Mouse (Mus musculus) limb, embryonic 14.5 days (tissue): ENCODE measurements around the gene Pola1. TPM values are rescaled to one million over a fixed set of nuclear protein-coding genes. Genes with fewer than 3 reads are reported as not detected.
A peak's percentile ranks its signal among the peaks of the same experiment; 100 is the strongest.

ENCODE experiments used
- ATAC-seq: fragments of 200-750 bp; cut with Nextera tagmentation; 2 replicates; pipeline ENCODE4 v1.8.0; 2017; ENCODE audit warnings: low read depth, moderate number of reproducible peaks, moderate TSS enrichment; ENCODE audit not compliant: low FRiP score
- DNase-seq: peaks from one replicate; pipeline ENCODE4 v3.0.0-alpha.2; 2015; ENCODE audit warnings: low spot score
- H3K27ac ChIP-seq: fragments of 300-500 bp; sonication (generic); replicated peaks from 2 replicates; pipeline ENCODE4 v1.5.1; 2014; ENCODE audit warnings: low read depth, mild to moderate bottlenecking, low read length, moderate library complexity, mixed read lengths
- H3K27me3 ChIP-seq: fragments of 300-500 bp; sonication (generic); 2 replicates; pipeline ENCODE4 v1.6.1; 2014; ENCODE audit warnings: low read length, mixed read lengths; ENCODE audit not compliant: control insufficient read depth, insufficient read depth
- H3K36me3 ChIP-seq: fragments of 300-500 bp; sonication (generic); 2 replicates; pipeline ENCODE4 v1.6.1; 2014; ENCODE audit warnings: mild to moderate bottlenecking, low read length, moderate library complexity, mixed read lengths; ENCODE audit not compliant: control insufficient read depth, insufficient read depth
- H3K4me1 ChIP-seq: fragments of 300-500 bp; sonication (generic); 2 replicates; pipeline ENCODE4 v1.6.1; 2014; ENCODE audit warnings: antibody characterized with exemption, low read length, mixed read lengths; ENCODE audit not compliant: control insufficient read depth, insufficient read depth
- H3K4me2 ChIP-seq: fragments of 300-500 bp; sonication (generic); replicated peaks from 2 replicates; pipeline ENCODE4 v1.6.1; 2014; ENCODE audit warnings: low read depth, mild to moderate bottlenecking, low read length, moderate library complexity; ENCODE audit not compliant: severe bottlenecking
- H3K4me3 ChIP-seq: fragments of 300-500 bp; sonication (generic); replicated peaks from 2 replicates; pipeline ENCODE4 v1.5.1; 2014; ENCODE audit warnings: low read length
- H3K9ac ChIP-seq: fragments of 300-500 bp; sonication (generic); 2 replicates; pipeline ENCODE4 v1.6.1; 2014; ENCODE audit warnings: mild to moderate bottlenecking, low read depth, low read length, moderate library complexity; ENCODE audit not compliant: severe bottlenecking
- H3K9me3 ChIP-seq: fragments of 300-500 bp; sonication (generic); 2 replicates; pipeline ENCODE4 v1.6.1; 2016; ENCODE audit warnings: low read length; ENCODE audit not compliant: control insufficient read depth
- POLR2A ChIP-seq: fragments of 200-500 bp; IDR thresholded peaks from 2 replicates; pipeline ENCODE4 v1.8.0; 2012; ENCODE audit warnings: inconsistent platforms, mild to moderate bottlenecking, moderate library complexity, borderline replicate concordance; ENCODE audit not compliant: insufficient read depth, insufficient read length; ENCODE audit errors: extremely low read depth
- WGBS: fragments of 180-500 bp; shearing (Covaris S2); extraction: QIAGEN DNeasy Blood & Tissue Kit; methylation state at CpG from one replicate; pipeline ENCODE4 v1.1.7; 2014; 5-methylcytosine and 5-hydroxymethylcytosine counted together
- polyA plus RNA-seq, 2 experiments: library from polyadenylated mRNA; depleted of rRNA in 1 of 2; stranded (reverse) in 1 of 2; unstranded in 1 of 2; fragments of >200 nt; fragmentation: Nextera tagmentation in 1 of 2; extraction: Ambion mirVana in 1 of 2; gene quantifications; 2 replicates each; pipeline versions ENCODE4 v1.2.1 to v1.2.3; 2012 to 2014

Gene Pola1
- polyA plus RNA-seq, 2 experiments = 9.2 to 14.2 TPM

DNA sequence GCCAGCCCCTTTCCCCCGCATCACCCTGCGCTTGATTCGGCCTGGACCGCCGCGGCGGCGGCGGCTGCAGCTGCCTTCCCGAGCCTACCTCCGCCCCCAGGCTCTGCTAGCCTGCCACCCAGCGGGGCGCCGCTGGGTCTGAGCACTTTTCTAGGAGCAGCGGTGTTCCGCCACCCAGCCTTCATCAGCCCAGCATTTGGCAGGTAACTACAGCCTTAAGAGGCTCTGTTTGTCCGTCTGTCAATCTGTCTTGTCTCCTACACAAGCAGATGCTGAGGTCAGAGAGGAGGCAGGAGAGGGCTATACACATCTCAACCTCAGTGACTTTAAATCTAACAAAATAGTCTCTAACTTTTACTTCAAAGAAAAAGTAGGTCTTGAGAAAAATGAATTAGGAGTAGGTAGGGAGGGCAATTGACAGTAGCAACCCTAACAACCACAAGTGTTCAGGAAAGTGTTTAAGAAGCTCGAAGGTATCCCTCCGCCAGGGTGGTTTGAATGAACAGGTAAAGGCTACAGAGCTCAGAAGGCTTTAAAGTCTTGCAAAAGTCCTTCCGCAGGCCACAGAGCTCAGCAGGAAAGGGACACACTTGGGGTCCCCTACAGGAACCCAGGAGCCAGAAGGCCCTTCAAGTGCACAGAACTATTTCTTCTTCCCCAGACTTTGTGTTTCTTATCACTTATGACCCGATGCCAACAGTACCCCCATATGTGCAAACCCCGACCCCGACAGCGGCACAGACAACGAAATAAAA is 337.0 kb downstream of the Pola1 start:
- DNase-seq (no peak), ATAC-seq (no peak)
- H3K9me3 ChIP-seq = no peaks in the 10 kb centered on the region
- WGBS = 27% methylated on average over 16 of the region's 25 CpGs
- no peak overlapping the region for H3K4me3 ChIP-seq
- H3K27me3 ChIP-seq = peaks cover 90% of the 10 kb centered on the region
- no peak for TF ChIP-seq POLR2A
- no peak overlapping the region for H3K9ac ChIP-seq
- no peak overlapping the region for H3K27ac ChIP-seq
- H3K36me3 ChIP-seq = no peaks in the 10 kb centered on the region
- H3K4me1 ChIP-seq = no peaks in the 10 kb centered on the region
- H3K4me2 ChIP-seq = no peak overlapping the region

DNA sequence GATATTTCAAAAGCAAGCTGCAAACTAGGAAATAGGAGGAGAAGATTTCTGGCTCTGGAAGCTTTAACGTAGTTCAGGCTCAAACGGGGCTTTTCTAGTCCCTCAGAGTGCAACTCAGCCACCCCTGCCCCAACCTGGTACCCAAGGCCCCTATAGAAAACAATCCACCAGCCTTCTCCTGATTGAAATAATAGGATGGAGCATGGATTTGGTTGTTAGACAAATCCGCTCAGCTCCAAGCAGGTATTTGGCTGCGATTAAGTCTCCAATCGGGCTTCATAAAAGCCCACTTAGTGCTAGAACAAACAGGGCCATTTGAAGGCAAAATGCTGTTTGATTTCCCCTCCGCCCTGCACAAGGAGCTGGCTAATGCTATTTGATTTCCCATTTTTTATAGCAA is 339.9 kb downstream of the Pola1 start:
- 21% methylated on average over 6 of the region's 6 CpGs for WGBS
- H3K4me2 ChIP-seq = no peak overlapping the region
- H3K36me3 ChIP-seq = no peaks in the 10 kb centered on the region
- H3K9ac ChIP-seq = no peak overlapping the region
- TF ChIP-seq POLR2A = no peak
- no peak overlapping the region for H3K4me3 ChIP-seq
- no peak overlapping the region for H3K27ac ChIP-seq
- no peaks in the 10 kb centered on the region for H3K4me1 ChIP-seq
- peaks cover 87% of the 10 kb centered on the region for H3K27me3 ChIP-seq
- ATAC-seq (no peak), DNase-seq (no peak)
- no peaks in the 10 kb centered on the region for H3K9me3 ChIP-seq

DNA sequence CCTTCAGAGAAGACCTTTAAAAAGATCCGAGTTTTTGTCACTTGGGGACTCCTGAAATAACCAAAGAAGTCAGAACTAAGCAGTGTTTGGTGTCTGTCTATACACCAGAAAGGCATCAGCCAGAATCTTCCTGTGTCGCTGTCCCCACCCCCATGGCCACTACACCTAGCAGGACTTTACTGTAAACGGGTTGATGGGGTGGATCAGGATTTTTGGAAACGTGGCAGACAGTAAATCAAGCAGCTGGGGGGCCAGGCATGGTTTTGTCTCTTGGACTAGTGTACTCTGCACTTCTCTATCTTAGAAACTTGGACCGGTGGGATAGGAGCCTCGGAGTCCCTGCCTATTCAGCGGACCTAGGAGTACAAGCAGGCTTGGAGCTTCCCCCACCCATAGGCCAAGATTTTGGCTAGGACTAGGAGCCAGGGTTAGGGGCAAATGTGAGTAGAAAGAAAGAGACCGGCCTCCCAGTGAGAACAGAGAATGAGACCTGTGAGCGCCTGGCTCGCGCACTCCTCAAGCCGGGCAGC is 342.0 kb downstream of the Pola1 start:
- WGBS = 9% methylated on average over 12 of the region's 12 CpGs
- H3K27me3 ChIP-seq = peaks cover 89% of the 10 kb centered on the region
- H3K27ac ChIP-seq = no peak overlapping the region
- no peaks in the 10 kb centered on the region for H3K9me3 ChIP-seq
- H3K36me3 ChIP-seq = no peaks in the 10 kb centered on the region
- DNase-seq (no peak), ATAC-seq (no peak)
- H3K4me2 ChIP-seq = no peak overlapping the region
- no peak overlapping the region for H3K4me3 ChIP-seq
- no peaks in the 10 kb centered on the region for H3K4me1 ChIP-seq
- H3K9ac ChIP-seq = no peak overlapping the region
- no peak for TF ChIP-seq POLR2A

DNA sequence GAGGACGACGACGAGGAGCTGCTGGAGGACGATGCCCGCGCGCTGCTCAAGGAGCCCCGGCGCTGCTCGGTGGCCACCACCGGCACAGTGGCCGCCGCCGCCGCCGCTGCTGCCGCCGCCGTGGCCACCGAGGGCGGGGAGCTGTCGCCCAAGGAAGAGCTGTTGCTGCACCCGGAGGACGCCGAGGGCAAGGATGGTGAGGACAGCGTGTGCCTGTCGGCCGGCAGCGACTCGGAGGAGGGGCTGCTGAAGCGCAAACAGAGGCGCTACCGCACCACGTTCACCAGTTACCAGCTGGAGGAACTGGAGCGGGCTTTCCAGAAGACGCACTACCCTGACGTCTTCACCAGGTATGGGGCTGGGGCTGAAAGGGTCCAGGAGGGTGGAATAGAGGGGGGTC is 342.9 kb downstream of the Pola1 start:
- Histone ChIP-seq H3K4me1 (no peaks in the 10 kb centered on the region), H3K4me2 (peak overlapping the region; percentile 45), H3K9me3 (no peaks in the 10 kb centered on the region), H3K36me3 (no peaks in the 10 kb centered on the region), H3K27ac (no peak overlapping the region), H3K9ac (no peak overlapping the region), H3K4me3 (peak overlapping the region; percentile 32), H3K27me3 (peaks cover 89% of the 10 kb centered on the region)
- no peak for DNase-seq
- no peak for ATAC-seq
- TF ChIP-seq POLR2A = no peak
- 17% methylated on average over 11 of the region's 37 CpGs for WGBS

DNA sequence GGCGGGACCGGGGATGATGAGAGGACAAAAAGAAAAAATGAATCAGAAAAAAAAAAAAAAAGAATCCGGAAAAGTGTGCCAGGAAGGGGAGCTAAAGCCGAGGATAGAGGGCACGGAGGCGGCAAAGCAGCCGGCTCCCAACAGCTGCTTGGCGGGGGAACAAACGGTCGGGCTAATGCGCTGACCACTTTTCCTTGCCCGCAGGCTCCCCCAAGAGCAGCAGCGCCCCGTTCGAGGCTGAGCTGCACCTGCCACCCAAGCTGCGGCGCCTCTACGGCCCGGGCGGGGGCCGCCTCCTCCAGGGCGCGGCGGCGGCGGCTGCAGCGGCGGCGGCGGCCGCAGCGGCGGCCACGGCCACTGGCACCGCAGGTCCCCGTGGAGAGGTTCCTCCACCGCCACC is 343.6 kb downstream of the Pola1 start:
- Histone ChIP-seq H3K36me3 (no peaks in the 10 kb centered on the region), H3K4me2 (peak overlapping the region; percentile 45), H3K9me3 (no peaks in the 10 kb centered on the region), H3K9ac (no peak overlapping the region), H3K27me3 (peaks cover 85% of the 10 kb centered on the region), H3K4me3 (peak overlapping the region; percentile 32), H3K27ac (no peak overlapping the region), H3K4me1 (no peaks in the 10 kb centered on the region)
- DNase-seq = no peak
- ATAC-seq = no peak
- WGBS = 20% methylated on average over 10 of the region's 37 CpGs
- no peak for TF ChIP-seq POLR2A
